24 mouse cellular contexts compared by ENCODE assay signal in genomic region chr7:119954047-119954446, GRCm38 (mm10). TPM values are rescaled to one million over a fixed set of nuclear protein-coding genes. Genes with fewer than 3 reads are reported as not detected.
DNase-seq lines count a peak whose midpoint lies in the region; ATAC-seq and TF ChIP-seq lines count a peak whose summit lies in the region.
"Had no signal": no experiment of that assay in that cellular context is flagged by ENCODE, and none has a peak within 500 bp of the region (broad histone marks: within the 10 kb centered on the region; RNA-seq: fewer than 3 reads in every experiment).

No protein-coding gene starts in this region.

- H3K9ac ChIP-seq in heart, embryonic 11.5 days (ENCODE audit: low read depth, low read length) = no peak overlapping the region
- H3K9ac ChIP-seq in intestine, embryonic 15.5 days = no peak overlapping the region
- H3K9ac ChIP-seq in intestine, postnatal 0 days (ENCODE audit: low read depth, low read length) = no peak overlapping the region
- H3K9ac ChIP-seq: embryonic facial prominence, embryonic 12.5 days; forebrain, embryonic 13.5 days; forebrain, embryonic 15.5 days had no signal

- no peak for ATAC-seq in heart, embryonic 11.5 days (replicated peaks; ENCODE audit: insufficient number of reproducible peaks, low FRiP score, low TSS enrichment)
- ATAC-seq in intestine, embryonic 15.5 days = peak; percentile 47; the same call in 1 of the 2 replicates
- ATAC-seq in intestine, postnatal 0 days = no peak
- ATAC-seq: activated CD4-positive, CD25-positive, alpha-beta regulatory T cell, adult 4 months; CD4-positive, CD25-positive, alpha-beta regulatory T cell, adult 4 months; forebrain, embryonic 13.5 days; forebrain, embryonic 15.5 days; Patski had no signal

- WGBS in heart, embryonic 11.5 days (ENCODE audit: insufficient replicate concordance) = 43% methylated on average over 1 of the region's 1 CpGs
- 52% methylated on average over 1 of the region's 1 CpGs for WGBS in intestine, embryonic 15.5 days
- 58% methylated on average over 1 of the region's 1 CpGs for WGBS in intestine, postnatal 0 days

- no peaks in the 10 kb centered on the region for H3K27me3 ChIP-seq in heart, embryonic 11.5 days (ENCODE audit: control insufficient read depth, insufficient read depth, low read length)
- no peaks in the 10 kb centered on the region for H3K27me3 ChIP-seq in intestine, embryonic 15.5 days (replicated peaks)
- H3K27me3 ChIP-seq in intestine, postnatal 0 days (replicated peaks; ENCODE audit: control insufficient read depth, insufficient read depth, low read length) = no peaks in the 10 kb centered on the region
- H3K27me3 ChIP-seq: CH12.LX; embryonic facial prominence, embryonic 12.5 days; forebrain, embryonic 13.5 days; forebrain, embryonic 15.5 days; Patski had no signal

- no peak overlapping the region for H3K27ac ChIP-seq in heart, embryonic 11.5 days (ENCODE audit: low read depth, low read length)
- no peak overlapping the region for H3K27ac ChIP-seq in intestine, embryonic 15.5 days
- no peak overlapping the region for H3K27ac ChIP-seq in intestine, postnatal 0 days (ENCODE audit: low read depth, low read length)
- H3K27ac ChIP-seq: embryonic facial prominence, embryonic 10.5 days; embryonic facial prominence, embryonic 12.5 days; forebrain, embryonic 13.5 days; forebrain, embryonic 15.5 days had no signal

- peaks cover 4% of the 10 kb centered on the region for H3K4me1 ChIP-seq in heart, embryonic 11.5 days (ENCODE audit: control insufficient read depth, insufficient read depth, low read length)
- H3K4me1 ChIP-seq in intestine, embryonic 15.5 days (replicated peaks) = no peaks in the 10 kb centered on the region
- no peaks in the 10 kb centered on the region for H3K4me1 ChIP-seq in intestine, postnatal 0 days (replicated peaks; ENCODE audit: control insufficient read depth, insufficient read depth, low read length)
- H3K4me1 ChIP-seq: embryonic facial prominence, embryonic 10.5 days; embryonic facial prominence, embryonic 12.5 days; forebrain, embryonic 13.5 days; forebrain, embryonic 15.5 days had no signal

- no peaks in the 10 kb centered on the region for H3K9me3 ChIP-seq in heart, embryonic 11.5 days (replicated peaks; ENCODE audit: control insufficient read depth, low read length)
- H3K9me3 ChIP-seq in intestine, embryonic 15.5 days = no peaks in the 10 kb centered on the region
- H3K9me3 ChIP-seq in intestine, postnatal 0 days (ENCODE audit: control insufficient read depth) = no peaks in the 10 kb centered on the region
- H3K9me3 ChIP-seq: embryonic facial prominence, embryonic 10.5 days; embryonic facial prominence, embryonic 12.5 days; forebrain, embryonic 13.5 days; forebrain, embryonic 15.5 days; G1E had no signal

- no peak overlapping the region for H3K4me2 ChIP-seq in heart, embryonic 11.5 days
- H3K4me2 ChIP-seq in intestine, embryonic 15.5 days (replicated peaks) = no peak overlapping the region
- no peak overlapping the region for H3K4me2 ChIP-seq in intestine, postnatal 0 days (replicated peaks; ENCODE audit: low read depth)
- H3K4me2 ChIP-seq: embryonic facial prominence, embryonic 12.5 days; forebrain, embryonic 13.5 days; forebrain, embryonic 15.5 days had no signal

- TF ChIP-seq CTCF in intestine, postnatal 0 days (IDR thresholded peaks at IDR 0.05; ENCODE audit: low read depth) = no peak

- no peaks in the 10 kb centered on the region for H3K36me3 ChIP-seq in heart, embryonic 11.5 days (ENCODE audit: control insufficient read depth, insufficient read depth, low read length)
- H3K36me3 ChIP-seq in intestine, embryonic 15.5 days = no peaks in the 10 kb centered on the region
- no peaks in the 10 kb centered on the region for H3K36me3 ChIP-seq in intestine, postnatal 0 days (ENCODE audit: control insufficient read depth, insufficient read depth)
- H3K36me3 ChIP-seq: embryonic facial prominence, embryonic 10.5 days; embryonic facial prominence, embryonic 12.5 days; forebrain, embryonic 15.5 days; G1E had no signal

- peak; percentile 33 for DNase-seq in heart, adult 11 months
- DNase-seq in testis, postnatal 10 days (ENCODE audit: low spot score) = peak; percentile 11
- no peak for DNase-seq in testis, postnatal 14 days (ENCODE audit: low spot score)
- DNase-seq: adrenal gland, adult 8-10 months; adrenal gland, postnatal 14 days; adrenal gland, postnatal 36 days; B cell, adult 2 months; cerebellum, adult 11-12 months; cerebellum, adult 2 months; cerebellum, adult 9-10 months; cerebellum, postnatal 10 days; cerebellum, postnatal 25 days had no signal

- H3K4me3 ChIP-seq in heart, embryonic 11.5 days (ENCODE audit: low read depth, low read length) = no peak overlapping the region
- H3K4me3 ChIP-seq in intestine, embryonic 15.5 days (replicated peaks) = no peak overlapping the region
- H3K4me3 ChIP-seq in intestine, postnatal 0 days (ENCODE audit: low read depth, low read length) = no peak overlapping the region
- H3K4me3 ChIP-seq: embryonic facial prominence, embryonic 10.5 days; embryonic facial prominence, embryonic 12.5 days; forebrain, embryonic 13.5 days; forebrain, embryonic 15.5 days had no signal

RNA-seq across cellular contexts. Expression of gene Dcun1d3, which starts 57.9 kb away (rescaled TPM):
- 3.4 and 6.2 TPM in 2 replicates for polyA plus RNA-seq in heart, embryonic 11.5 days (2014; fragmentation: Nextera tagmentation; extraction: Ambion mirVana)
- 10.6 and 11.6 TPM in 2 replicates for polyA plus RNA-seq in intestine, embryonic 15.5 days (2015; fragmentation: Nextera tagmentation; extraction: Ambion mirVana)
- 11.9 and 15.8 TPM in 2 replicates for polyA plus RNA-seq in intestine, postnatal 0 days (2015; fragmentation: Nextera tagmentation; extraction: Ambion mirVana)

RNA-seq across cellular contexts. Expression of gene Lyrm1, which starts 58.4 kb away (rescaled TPM):
- polyA plus RNA-seq in heart, embryonic 11.5 days (2014; fragmentation: Nextera tagmentation; extraction: Ambion mirVana) = 9.4 and 11.2 TPM in 2 replicates
- 8.1 and 9.5 TPM in 2 replicates for polyA plus RNA-seq in intestine, embryonic 15.5 days (2015; fragmentation: Nextera tagmentation; extraction: Ambion mirVana)
- polyA plus RNA-seq in intestine, postnatal 0 days (2015; fragmentation: Nextera tagmentation; extraction: Ambion mirVana) = 11.8 and 12.5 TPM in 2 replicates
